Mouse (Mus musculus) cerebellum, postnatal 25 days (tissue): ENCODE measurements around the gene Ppp4r2.
A peak's percentile ranks its signal among the peaks of the same experiment; 100 is the strongest.

ENCODE experiments used
- DNase-seq, 2 experiments: peaks; one replicate each; pipeline ENCODE4 v3.0.0; 2021; ENCODE audit warnings: mixed read lengths in 2 of 2

The Ppp4r2 gene

GRCm38 (mm10) chr6:100833355-100833754 is at the start of gene Ppp4r2:
TSS of gene Ppp4r2 (plus strand) at chr6:100833622.
- DNase-seq: peak; percentile 94 to 96

GRCm38 (mm10) chr6:100787726-100788125 is 45.7 kb upstream of the Ppp4r2 start:
- DNase-seq: no peak

GRCm38 (mm10) chr6:100789161-100789560 is 44.3 kb upstream of the Ppp4r2 start:
- DNase-seq: no peak

- no peak for DNase-seq
Measured at GRCm38 (mm10) chr6:100792055-100792659, 41.3 kb upstream of the Ppp4r2 start.

GRCm38 (mm10) chr6:100792973-100793769 is 40.3 kb upstream of the Ppp4r2 start:
- DNase-seq: no peak

GRCm38 (mm10) chr6:100795797-100796196 is 37.6 kb upstream of the Ppp4r2 start:
- DNase-seq: no peak

- DNase-seq: no peak
Measured at GRCm38 (mm10) chr6:100799290-100799689, 34.1 kb upstream of the Ppp4r2 start.

- DNase-seq: no peak
Measured at GRCm38 (mm10) chr6:100799766-100800165, 33.7 kb upstream of the Ppp4r2 start.

- DNase-seq: peak; percentile 40 to 49
Measured at GRCm38 (mm10) chr6:100800497-100800955, 32.9 kb upstream of the Ppp4r2 start.

GRCm38 (mm10) chr6:100802381-100803083 is 30.9 kb upstream of the Ppp4r2 start:
- peak in 1 of 2 experiments; percentile 8 for DNase-seq

- DNase-seq: no peak
Measured at GRCm38 (mm10) chr6:100803250-100803649, 30.2 kb upstream of the Ppp4r2 start.

GRCm38 (mm10) chr6:100807187-100807586 is 26.2 kb upstream of the Ppp4r2 start:
- DNase-seq: no peak

GRCm38 (mm10) chr6:100807746-100808145 is 25.7 kb upstream of the Ppp4r2 start:
- no peak for DNase-seq

- no peak for DNase-seq
Measured at GRCm38 (mm10) chr6:100808221-100808778, 25.1 kb upstream of the Ppp4r2 start.

- DNase-seq: no peak
Measured at GRCm38 (mm10) chr6:100810117-100810516, 23.3 kb upstream of the Ppp4r2 start.

- no peak for DNase-seq
Measured at GRCm38 (mm10) chr6:100811731-100812130, 21.7 kb upstream of the Ppp4r2 start.

- DNase-seq: no peak
Measured at GRCm38 (mm10) chr6:100821367-100821766, 12.1 kb upstream of the Ppp4r2 start.

GRCm38 (mm10) chr6:100823356-100823755 is 10.1 kb upstream of the Ppp4r2 start:
- no peak for DNase-seq

GRCm38 (mm10) chr6:100824381-100824965 is 8.9 kb upstream of the Ppp4r2 start:
- DNase-seq: no peak

- DNase-seq: no peak
Measured at GRCm38 (mm10) chr6:100826046-100826445, 7.4 kb upstream of the Ppp4r2 start.

GRCm38 (mm10) chr6:100828565-100828964 is 4.9 kb upstream of the Ppp4r2 start:
- no peak for DNase-seq

- no peak for DNase-seq
Measured at GRCm38 (mm10) chr6:100829770-100830169, 3.7 kb upstream of the Ppp4r2 start.

GRCm38 (mm10) chr6:100831188-100831587 is 2.2 kb upstream of the Ppp4r2 start:
- no peak for DNase-seq
